Mouse (Mus musculus) forebrain, postnatal 0 days (tissue): ENCODE measurements around the gene Pdcd6ip. TPM values are rescaled to one million over a fixed set of nuclear protein-coding genes. Genes with fewer than 3 reads are reported as not detected.

ENCODE experiments used
- ATAC-seq: fragments of 200-750 bp; cut with Nextera tagmentation; 2 replicates; pipeline ENCODE4 v1.8.0; 2017; ENCODE audit warnings: mild to moderate bottlenecking, moderate library complexity
- DNase-seq: peaks from one replicate; pipeline ENCODE4 v3.0.0-alpha.2; 2015
- H3K27ac ChIP-seq: fragments of 300-500 bp; sonication (generic); 2 replicates; pipeline ENCODE4 v1.5.1; 2014; ENCODE audit warnings: low read depth, mild to moderate bottlenecking, antibody characterized with exemption, low read length, moderate library complexity, mixed read lengths
- H3K27me3 ChIP-seq: fragments of 300-500 bp; sonication (generic); 2 replicates; pipeline ENCODE4 v1.6.1; 2014; ENCODE audit warnings: mild to moderate bottlenecking, low read length, mixed read lengths; ENCODE audit not compliant: insufficient read depth
- H3K36me3 ChIP-seq: fragments of 300-500 bp; sonication (generic); 2 replicates; pipeline ENCODE4 v1.6.1; 2014; ENCODE audit warnings: mild to moderate bottlenecking, moderate library complexity; ENCODE audit not compliant: insufficient read depth
- H3K4me1 ChIP-seq: fragments of 300-500 bp; sonication (generic); 2 replicates; pipeline ENCODE4 v1.6.1; 2014; ENCODE audit warnings: antibody characterized with exemption; ENCODE audit not compliant: insufficient read depth
- H3K4me2 ChIP-seq: fragments of 300-500 bp; sonication (generic); 2 replicates; pipeline ENCODE4 v1.6.1; 2014; ENCODE audit warnings: low read depth, mild to moderate bottlenecking, moderate library complexity
- H3K4me3 ChIP-seq: fragments of 300-500 bp; sonication (generic); 2 replicates; pipeline ENCODE4 v1.5.1; 2014; ENCODE audit warnings: low read depth, low read length, mixed read lengths
- H3K9ac ChIP-seq: fragments of 300-500 bp; sonication (generic); 2 replicates; pipeline ENCODE4 v1.6.1; 2014; ENCODE audit warnings: mild to moderate bottlenecking
- H3K9me3 ChIP-seq: fragments of 300-500 bp; sonication (generic); 2 replicates; pipeline ENCODE4 v1.6.1; 2016; ENCODE audit warnings: low read length
- CTCF ChIP-seq: sonication (generic); IDR thresholded peaks from 2 replicates; pipeline ENCODE4 v1.5.1; 2016; ENCODE audit warnings: antibody characterized with exemption, control low read depth, low read depth
- WGBS: fragments of 180-500 bp; shearing (Covaris S2); extraction: QIAGEN DNeasy Blood & Tissue Kit; methylation state at CpG from one replicate; pipeline ENCODE4 v1.1.7; 2014; 5-methylcytosine and 5-hydroxymethylcytosine counted together
- polyA plus RNA-seq: library from polyadenylated mRNA; unstranded; fragments of >200 nt; fragmentation: Nextera tagmentation; extraction: Ambion mirVana; gene quantifications from 2 replicates; pipeline ENCODE4 v1.2.1, GENCODE M21; 2015
- total RNA-seq: library from RNA; depleted of rRNA; stranded (reverse); fragments of >200 nt; gene quantifications from 2 replicates; pipeline ENCODE4 v1.2.3, GENCODE M21; 2014; rRNA removed

Gene Pdcd6ip
- total RNA-seq (20.7 and 34.7 TPM in 2 replicates), polyA plus RNA-seq (28.8 and 29.3 TPM in 2 replicates)

DNA sequence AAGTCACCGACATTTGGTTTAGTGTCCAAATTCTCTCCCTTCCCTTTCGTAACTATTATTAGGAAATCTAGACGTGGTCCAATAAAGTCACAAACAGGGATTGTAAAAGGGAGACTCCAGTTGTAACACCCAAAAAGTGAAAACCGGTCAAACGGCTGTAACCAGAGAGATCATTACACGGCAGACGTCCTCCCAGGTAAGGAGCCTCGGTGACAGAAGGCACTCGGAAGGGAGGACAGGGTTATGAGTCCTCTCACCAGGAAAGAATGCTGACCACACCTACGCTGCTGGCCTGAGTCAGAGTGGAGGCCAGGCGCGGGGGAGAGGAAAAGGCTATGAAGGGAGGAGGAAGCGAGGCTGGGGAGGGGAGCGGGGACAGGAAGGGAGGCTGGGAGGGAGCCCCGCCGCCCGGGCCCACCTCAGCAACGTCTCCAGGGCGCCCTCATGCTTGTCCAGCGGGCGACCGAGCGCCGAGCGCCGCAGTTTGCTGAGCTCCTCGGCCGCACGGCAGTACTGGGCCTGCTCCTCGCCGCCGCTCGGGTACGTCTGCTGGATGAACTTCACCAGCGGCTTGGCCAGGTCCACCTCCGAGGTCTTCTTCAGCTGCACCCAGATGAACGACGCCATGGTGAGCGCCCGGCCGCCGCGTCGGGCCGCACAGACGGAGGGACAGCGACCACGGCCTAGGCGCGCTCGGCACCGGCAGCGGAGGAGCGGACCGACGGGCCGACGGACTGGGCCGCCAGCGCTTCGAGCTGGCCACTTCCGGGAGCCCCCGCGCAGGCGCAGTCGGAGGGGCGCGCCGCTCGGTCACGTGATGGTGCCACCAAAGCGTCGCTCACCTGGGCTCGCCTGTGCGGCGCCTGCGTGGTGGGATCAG is at the start of gene Pdcd6ip:
Pdcd6ip (minus strand) TSS at position 779 of the 880 bp plus-strand sequence.
- WGBS = 3% methylated on average over 75 of the region's 77 CpGs
- peak within 1 kb of the TSS; percentile 79 for H3K27ac ChIP-seq
- H3K4me1 ChIP-seq = peaks cover 14% of the 10 kb centered on the region
- no peaks in the 10 kb centered on the region for H3K27me3 ChIP-seq
- DNase-seq (peak; percentile 96), ATAC-seq (peak; percentile 95)
- H3K4me2 ChIP-seq = peak within 1 kb of the TSS; percentile 74
- H3K9me3 ChIP-seq = no peaks in the 10 kb centered on the region
- peak within 1 kb of the TSS; percentile 97 for H3K4me3 ChIP-seq
- peak within 1 kb of the TSS; percentile 95 for H3K9ac ChIP-seq
- no peaks in the 10 kb centered on the region for H3K36me3 ChIP-seq
- TF ChIP-seq CTCF = no peak

DNA sequence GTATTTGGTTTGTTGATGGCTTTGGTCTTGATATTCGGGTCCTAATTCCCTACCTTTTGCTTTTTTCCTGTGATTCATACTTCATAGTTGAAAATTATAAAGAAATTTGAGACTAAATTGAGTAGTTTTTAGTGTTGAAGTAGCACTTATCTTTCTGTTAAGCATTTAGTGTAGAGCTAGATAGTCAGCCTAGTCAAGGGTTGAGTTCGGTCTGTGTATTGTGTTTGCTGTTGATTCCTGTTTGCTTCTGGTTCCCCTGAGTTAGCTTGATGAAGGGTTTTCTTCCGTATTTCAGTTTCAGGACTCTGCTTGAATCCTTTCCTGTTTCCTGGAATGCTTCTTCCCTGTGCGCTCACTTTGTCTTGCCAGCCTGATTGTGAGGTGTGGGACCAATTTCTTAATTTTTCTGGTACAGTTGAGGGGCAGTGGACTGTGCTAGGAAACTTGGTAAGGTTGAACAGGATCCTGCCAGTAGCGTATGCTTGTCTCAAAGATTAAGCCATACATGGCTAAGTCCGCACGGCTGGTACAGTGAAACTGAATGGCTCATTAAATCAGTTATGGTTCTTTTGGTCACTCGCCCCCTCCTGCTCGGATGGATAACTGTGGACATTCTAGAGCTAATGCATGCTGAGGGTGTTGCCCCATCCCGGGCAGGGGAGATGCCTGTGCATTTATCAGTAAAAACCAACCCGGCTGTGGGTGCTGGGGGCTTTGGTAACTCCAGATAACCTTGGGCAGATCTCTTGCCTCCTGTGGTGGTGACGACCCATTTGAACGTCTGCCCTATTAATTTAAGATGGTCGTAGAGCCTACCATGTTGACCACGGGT is 48.0 kb upstream of the Pdcd6ip start:
- ATAC-seq (no peak), DNase-seq (no peak)
- no peak overlapping the region for H3K27ac ChIP-seq
- no peaks in the 10 kb centered on the region for H3K9me3 ChIP-seq
- no peak overlapping the region for H3K4me2 ChIP-seq
- H3K27me3 ChIP-seq = no peaks in the 10 kb centered on the region
- no peak for TF ChIP-seq CTCF
- H3K36me3 ChIP-seq = no peaks in the 10 kb centered on the region
- no peak overlapping the region for H3K9ac ChIP-seq
- H3K4me1 ChIP-seq = no peaks in the 10 kb centered on the region
- no peak overlapping the region for H3K4me3 ChIP-seq
- 82% methylated on average over 15 of the region's 15 CpGs for WGBS

DNA sequence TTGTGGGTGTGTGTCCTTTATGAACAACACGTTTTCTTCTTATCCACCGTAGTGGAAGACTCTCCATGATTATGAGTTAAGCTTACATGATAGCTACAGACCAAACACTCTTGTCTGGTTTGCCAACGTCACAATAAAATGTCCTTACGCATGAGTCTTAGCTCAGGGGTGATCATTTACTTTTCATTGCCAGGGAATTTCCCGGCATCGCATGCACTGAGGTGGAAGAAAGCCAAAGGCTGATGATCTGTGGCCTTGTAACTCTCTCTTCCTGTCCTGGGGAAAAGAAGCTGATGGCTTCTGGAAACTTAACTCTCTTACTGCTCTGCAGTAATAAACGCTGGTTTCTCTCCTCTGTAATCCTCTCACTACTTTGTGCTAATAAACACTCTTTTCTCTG is 41.3 kb upstream of the Pdcd6ip start:
- Histone ChIP-seq H3K27me3 (no peaks in the 10 kb centered on the region), H3K4me3 (no peak overlapping the region), H3K27ac (no peak overlapping the region), H3K9me3 (no peaks in the 10 kb centered on the region), H3K9ac (no peak overlapping the region), H3K4me1 (no peaks in the 10 kb centered on the region), H3K4me2 (no peak overlapping the region), H3K36me3 (no peaks in the 10 kb centered on the region)
- WGBS = 42% methylated on average over 7 of the region's 7 CpGs
- DNase-seq (no peak), ATAC-seq (no peak)
- TF ChIP-seq CTCF = no peak

DNA sequence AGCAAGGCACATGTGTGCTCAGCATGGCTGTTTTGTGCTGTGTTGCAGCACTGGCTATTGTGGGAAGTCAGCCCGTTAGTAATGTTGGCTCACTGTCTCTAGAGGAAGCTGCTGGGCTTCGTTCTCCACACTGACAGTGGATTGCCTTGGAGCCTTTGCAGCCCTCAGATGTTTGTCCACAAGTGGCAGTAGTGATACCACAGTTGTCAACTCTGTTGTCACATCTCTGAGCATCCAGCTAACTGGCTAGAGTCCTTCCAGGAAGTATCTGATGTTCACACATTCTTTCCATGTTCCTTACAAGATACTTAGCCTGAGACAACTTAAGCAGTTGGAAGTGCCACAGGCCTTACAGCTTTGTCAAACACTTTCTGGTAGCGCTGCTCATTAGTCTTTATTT is 35.2 kb upstream of the Pdcd6ip start:
- Histone ChIP-seq H3K4me2 (no peak overlapping the region), H3K27ac (no peak overlapping the region), H3K4me1 (peaks cover 4% of the 10 kb centered on the region; the same call in 1 of the 2 replicates), H3K9ac (no peak overlapping the region), H3K9me3 (no peaks in the 10 kb centered on the region), H3K27me3 (no peaks in the 10 kb centered on the region), H3K36me3 (no peaks in the 10 kb centered on the region), H3K4me3 (no peak overlapping the region)
- 43% methylated on average over 3 of the region's 3 CpGs for WGBS
- no peak for ATAC-seq
- DNase-seq = no peak
- peak; percentile 15; the same call in 1 of the 2 replicates for TF ChIP-seq CTCF

DNA sequence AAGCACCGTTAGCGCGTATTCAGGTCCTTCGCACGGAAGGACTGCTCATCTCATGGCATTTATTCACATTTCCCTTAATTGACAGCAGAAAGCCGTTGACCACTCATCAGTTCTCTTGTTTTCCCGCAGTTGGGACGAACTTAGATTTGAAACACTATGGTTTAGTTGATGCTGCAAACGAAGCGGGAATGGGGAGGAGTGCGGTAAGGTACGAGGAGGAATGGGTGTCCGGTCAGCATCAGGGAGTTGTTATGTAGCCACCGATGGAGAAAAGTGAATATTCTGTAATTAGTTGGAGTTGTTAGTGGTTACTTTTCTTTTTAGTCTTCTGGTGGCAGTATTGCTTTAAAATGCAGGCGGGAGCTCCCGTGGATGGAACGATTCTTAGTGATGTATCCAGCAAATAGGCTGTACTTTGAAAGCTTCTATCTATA is 34.3 kb upstream of the Pdcd6ip start:
- Histone ChIP-seq H3K27ac (no peak overlapping the region), H3K9me3 (no peaks in the 10 kb centered on the region), H3K36me3 (no peaks in the 10 kb centered on the region), H3K4me1 (peaks cover 4% of the 10 kb centered on the region; the same call in 1 of the 2 replicates), H3K4me2 (peak overlapping the region; percentile 89), H3K4me3 (peak overlapping the region; percentile 96), H3K27me3 (no peaks in the 10 kb centered on the region), H3K9ac (peak overlapping the region; percentile 62)
- ATAC-seq (peak; percentile 43; the same call in 1 of the 2 replicates), DNase-seq (peak; percentile 77)
- TF ChIP-seq CTCF = peak; percentile 68
- WGBS = 1% methylated on average over 17 of the region's 17 CpGs

DNA sequence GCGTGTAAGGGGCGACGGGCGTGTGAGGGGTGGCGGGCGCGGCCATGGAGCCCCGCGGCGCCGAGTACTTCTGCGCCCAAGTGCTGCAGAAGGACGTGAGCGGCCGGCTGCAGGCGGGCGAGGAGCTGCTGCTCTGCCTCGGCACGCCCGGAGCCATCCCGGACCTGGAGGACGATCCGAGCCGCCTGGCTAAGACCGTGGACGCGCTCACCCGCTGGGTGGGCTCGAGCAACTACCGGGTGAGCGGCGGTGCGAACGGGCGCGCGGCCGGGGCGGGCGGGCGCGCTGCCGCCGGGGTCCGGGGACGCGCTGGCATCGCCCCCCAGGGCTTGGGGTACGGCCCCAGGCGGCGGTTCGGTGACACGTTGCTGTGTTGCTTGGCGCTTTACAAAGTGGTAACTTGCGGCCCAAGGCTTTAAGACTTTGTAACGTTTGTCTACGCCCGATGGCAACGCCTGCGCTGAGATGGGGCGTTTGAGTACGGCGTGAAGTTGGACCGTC is 33.6 kb upstream of the Pdcd6ip start:
- Histone ChIP-seq H3K9me3 (no peaks in the 10 kb centered on the region), H3K4me1 (peaks cover 4% of the 10 kb centered on the region; the same call in 1 of the 2 replicates), H3K9ac (peak overlapping the region; percentile 62), H3K4me3 (peak overlapping the region; percentile 96), H3K4me2 (peak overlapping the region; percentile 89), H3K36me3 (no peaks in the 10 kb centered on the region), H3K27ac (peak overlapping the region; percentile 40; the same call in 1 of the 2 replicates), H3K27me3 (no peaks in the 10 kb centered on the region)
- no peak for DNase-seq
- ATAC-seq = peak; percentile 73
- under 1% methylated on average over 62 of the region's 64 CpGs for WGBS
- TF ChIP-seq CTCF = no peak
